In the genomic region with DNA sequence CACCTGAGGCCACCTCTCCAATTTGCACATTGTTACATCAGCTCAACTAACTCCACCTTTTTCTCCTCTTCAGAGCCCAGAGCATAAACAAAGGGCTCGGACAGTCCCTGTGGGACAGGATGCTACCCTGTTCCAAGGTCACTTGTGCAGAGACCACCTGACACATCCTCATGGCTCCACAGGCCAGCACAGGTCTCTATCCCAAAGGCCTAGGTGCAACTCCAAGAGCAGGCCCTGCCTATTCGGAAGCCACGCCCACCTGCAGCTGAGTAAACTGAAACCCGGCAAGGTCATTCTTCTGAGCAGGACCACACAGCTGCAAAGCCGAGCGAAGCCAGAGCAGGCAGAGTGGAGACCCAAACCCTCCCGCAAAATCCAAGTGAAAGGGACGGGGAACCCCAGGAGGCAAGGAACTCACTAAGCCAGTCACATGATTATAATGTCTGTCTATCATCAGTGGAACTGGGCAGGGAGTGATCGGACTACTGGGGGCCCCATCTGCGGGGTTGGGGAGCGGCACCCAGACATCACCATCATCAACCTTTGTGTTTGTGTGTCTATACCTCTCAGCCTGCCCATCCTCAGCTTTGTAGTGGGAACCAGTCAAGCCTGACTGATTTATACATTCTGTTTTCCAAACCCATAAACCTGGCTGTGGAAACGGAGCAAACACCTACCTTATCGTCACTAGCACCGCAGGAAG, we compare ENCODE assay signal across 8 mouse cellular contexts.
A peak's percentile ranks its signal among the peaks of the same experiment; 100 is the strongest.
DNase-seq lines count a peak whose midpoint lies in the region; ATAC-seq and TF ChIP-seq lines count a peak whose summit lies in the region.

No protein-coding gene starts in this region.

- 17% methylated on average over 14 of the region's 14 CpGs for WGBS in lung, embryonic 14.5 days
- WGBS in kidney, postnatal 0 days: 13% methylated on average over 14 of the region's 14 CpGs
- WGBS in neural tube, embryonic 11.5 days: 28% methylated on average over 14 of the region's 14 CpGs

- DNase-seq in lung, embryonic 14.5 days: peak; percentile 75
- DNase-seq in lung, postnatal 14 days: no peak
- DNase-seq in embryo, embryonic 10.5 days (ENCODE audit: low spot score): peak; percentile 77
- DNase-seq in kidney, postnatal 0 days (ENCODE audit: low spot score): peak; percentile 65
- peak; percentile 49 for DNase-seq in neural tube, embryonic 11.5 days (ENCODE audit: low spot score)
- DNase-seq in right cerebral cortex, postnatal 10 days (ENCODE audit: low spot score in 2 of 2): no peak
- DNase-seq in spleen, adult 18-20 months: no peak
- DNase-seq in frontal cortex, postnatal 36 days (ENCODE audit: low spot score in 2 of 2): no peak

- H3K9ac ChIP-seq in lung, embryonic 14.5 days: no peak overlapping the region
- H3K9ac ChIP-seq in kidney, postnatal 0 days (ENCODE audit: low read depth, low read length): no peak overlapping the region
- H3K9ac ChIP-seq in neural tube, embryonic 11.5 days (ENCODE audit: low read length): no peak overlapping the region

- no peak overlapping the region for H3K4me3 ChIP-seq in lung, embryonic 14.5 days (ENCODE audit: low read depth, low read length)
- no peak overlapping the region for H3K4me3 ChIP-seq in kidney, postnatal 0 days (replicated peaks; ENCODE audit: low read depth, low read length)
- H3K4me3 ChIP-seq in neural tube, embryonic 11.5 days (ENCODE audit: low read depth, low read length): no peak overlapping the region

- peak; percentile 74 for ATAC-seq in lung, embryonic 14.5 days (ENCODE audit: insufficient read depth)
- peak; percentile 73 for ATAC-seq in kidney, postnatal 0 days (replicated peaks; ENCODE audit: low FRiP score, low read depth)
- ATAC-seq in neural tube, embryonic 11.5 days (ENCODE audit: insufficient read depth, low FRiP score, low TSS enrichment): no peak

- H3K27me3 ChIP-seq in lung, embryonic 14.5 days (ENCODE audit: insufficient read depth, low read length): no peaks in the 10 kb centered on the region
- H3K27me3 ChIP-seq in kidney, postnatal 0 days (ENCODE audit: insufficient read depth, low read length): no peaks in the 10 kb centered on the region
- no peaks in the 10 kb centered on the region for H3K27me3 ChIP-seq in neural tube, embryonic 11.5 days (ENCODE audit: control insufficient read depth, insufficient read depth, low read length)

- H3K4me2 ChIP-seq in lung, embryonic 14.5 days: no peak overlapping the region
- H3K4me2 ChIP-seq in kidney, postnatal 0 days (ENCODE audit: low read length): peak overlapping the region; percentile 38; the same call in 1 of the 2 replicates
- no peak overlapping the region for H3K4me2 ChIP-seq in neural tube, embryonic 11.5 days (ENCODE audit: low read depth)

- TF ChIP-seq CTCF in lung, embryonic 14.5 days (IDR thresholded peaks at IDR 0.05; ENCODE audit: low read depth): no peak
- no peak for TF ChIP-seq CTCF in kidney, postnatal 0 days (IDR thresholded peaks at IDR 0.05; ENCODE audit: low read depth)

- H3K9me3 ChIP-seq in lung, embryonic 14.5 days (ENCODE audit: low read depth, low read length): no peaks in the 10 kb centered on the region
- no peaks in the 10 kb centered on the region for H3K9me3 ChIP-seq in kidney, postnatal 0 days (replicated peaks; ENCODE audit: low read length)
- H3K9me3 ChIP-seq in neural tube, embryonic 11.5 days (ENCODE audit: control insufficient read depth, low read length): no peaks in the 10 kb centered on the region

- H3K36me3 ChIP-seq in lung, embryonic 14.5 days (ENCODE audit: insufficient read depth): no peaks in the 10 kb centered on the region
- H3K36me3 ChIP-seq in kidney, postnatal 0 days (ENCODE audit: insufficient read depth, low read length): no peaks in the 10 kb centered on the region
- no peaks in the 10 kb centered on the region for H3K36me3 ChIP-seq in neural tube, embryonic 11.5 days (ENCODE audit: control insufficient read depth, insufficient read depth, low read length)

- no peak overlapping the region for H3K27ac ChIP-seq in lung, embryonic 14.5 days (ENCODE audit: low read depth)
- no peak overlapping the region; the same call in 1 of the 2 replicates for H3K27ac ChIP-seq in kidney, postnatal 0 days
- no peak overlapping the region for H3K27ac ChIP-seq in neural tube, embryonic 11.5 days (ENCODE audit: low read depth, low read length)

- no peaks in the 10 kb centered on the region for H3K4me1 ChIP-seq in lung, embryonic 14.5 days (ENCODE audit: insufficient read depth)
- H3K4me1 ChIP-seq in kidney, postnatal 0 days (replicated peaks; ENCODE audit: insufficient read depth, low read length): no peaks in the 10 kb centered on the region
- H3K4me1 ChIP-seq in neural tube, embryonic 11.5 days (ENCODE audit: control insufficient read depth, insufficient read depth, low read length): no peaks in the 10 kb centered on the region

Comparison
In these comparisons a context has a peak if more than half of its experiments do, and no peak if none do; other contexts are left out.
1. DNase-seq: peak in lung, embryonic 14.5 days (single experiment), embryo, embryonic 10.5 days (single experiment), kidney, postnatal 0 days (single experiment) and neural tube, embryonic 11.5 days (single experiment); none in lung, postnatal 14 days (single experiment), right cerebral cortex, postnatal 10 days (0 of 2), spleen, adult 18-20 months (0 of 2) and frontal cortex, postnatal 36 days (0 of 2).